ENCODE assay signal across 8 mouse cellular contexts in the genomic region with DNA sequence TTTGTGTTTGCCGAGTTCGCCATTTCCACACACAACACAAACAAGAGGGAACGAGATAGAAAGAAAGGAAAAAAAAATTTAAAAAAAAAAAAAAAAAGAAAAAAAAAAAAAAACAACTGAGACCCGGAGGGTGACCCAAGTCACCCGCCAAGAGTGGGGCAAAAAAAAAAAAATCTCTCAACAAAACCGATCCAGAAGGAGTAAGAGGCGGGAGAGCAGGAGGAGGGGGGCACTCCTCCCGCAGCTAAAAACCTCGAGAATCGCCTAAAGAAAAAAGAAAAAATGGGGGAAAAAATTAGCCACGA. TPM values are rescaled to one million over a fixed set of nuclear protein-coding genes. Genes with fewer than 3 reads are reported as not detected.
DNase-seq lines count a peak whose midpoint lies in the region; ATAC-seq and TF ChIP-seq lines count a peak whose summit lies in the region.

No protein-coding gene starts in this region.

- intact Hi-C loops in left cerebral cortex, postnatal 25 days (cut with DNase I): no loop called here

- H3K9me3 ChIP-seq in embryonic facial prominence, embryonic 10.5 days: no peaks in the 10 kb centered on the region

- H3ac ChIP-seq in myocyte (ENCODE audit: control insufficient read depth, insufficient read length): peak overlapping the region; percentile 86

- H3K36me3 ChIP-seq in embryonic facial prominence, embryonic 10.5 days (replicated peaks): peaks cover 20% of the 10 kb centered on the region
- H3K36me3 ChIP-seq in myocyte (ENCODE audit: control insufficient read depth, insufficient read depth): peaks cover 15% of the 10 kb centered on the region

- H3K79me2 ChIP-seq in myocyte (ENCODE audit: control insufficient read depth, insufficient read depth): peaks cover 19% of the 10 kb centered on the region

- 0% methylated on average over 11 of the region's 11 CpGs for WGBS in embryonic facial prominence, embryonic 10.5 days

- no peak for TF ChIP-seq CTCF in layer of hippocampus, adult 2 months (conservative IDR thresholded peaks at IDR 0.05)

- peak overlapping the region; percentile 95 for H3K4me3 ChIP-seq in layer of hippocampus, adult 2 months
- peak overlapping the region; percentile 91 for H3K4me3 ChIP-seq in embryonic facial prominence, embryonic 10.5 days
- peak overlapping the region; percentile 53 for H3K4me3 ChIP-seq in myocyte

- no peak overlapping the region for H3K4me2 ChIP-seq in myocyte (ENCODE audit: low read depth)

- DNase-seq in layer of hippocampus, adult 2 months (ENCODE audit: low spot score in 2 of 2): no peak
- DNase-seq in layer of hippocampus, postnatal 36 days: no peak
- no peak for DNase-seq in embryonic facial prominence, embryonic 10.5 days (ENCODE audit: low spot score)
- no peak for DNase-seq in urinary bladder, postnatal 36 days (ENCODE audit: low spot score in 2 of 2)
- DNase-seq in left cerebral cortex, postnatal 25 days (ENCODE audit: low spot score in 2 of 2): no peak
- no peak for DNase-seq in c-Kit-positive CD71-positive TER-119-positive erythroid progenitor cells, embryonic 14.5 days (ENCODE audit: low spot score)

- peaks cover 14% of the 10 kb centered on the region for H3K4me1 ChIP-seq in embryonic facial prominence, embryonic 10.5 days

- ATAC-seq in inflammation-experienced regulatory T-cells, adult 6 months: peak; percentile 14

- peak overlapping the region; percentile 99 for H3K27ac ChIP-seq in layer of hippocampus, adult 2 months
- peak overlapping the region; percentile 100 for H3K27ac ChIP-seq in embryonic facial prominence, embryonic 10.5 days (replicated peaks)

- TF ChIP-seq POLR2A in myocyte (IDR thresholded peaks at IDR 0.05; ENCODE audit: insufficient read length, low read depth): no peak

- H3K27me3 ChIP-seq in embryonic facial prominence, embryonic 10.5 days (replicated peaks; ENCODE audit: low read depth, poor library complexity, severe bottlenecking): no peaks in the 10 kb centered on the region
- no peaks in the 10 kb centered on the region for H3K27me3 ChIP-seq in myocyte (ENCODE audit: control insufficient read depth, insufficient read depth, insufficient read length)

TF ChIP-seq in myocyte, 11 proteins besides CTCF, POLR2A, EP300 and RAD21:
- TF ChIP-seq TCF12 (IDR thresholded peaks at IDR 0.05; ENCODE audit: insufficient read depth, poor library complexity, severe bottlenecking): no peak
- TF ChIP-seq MYOD1 (IDR thresholded peaks at IDR 0.05; ENCODE audit: control insufficient read depth in 1 of 3, insufficient read length in 2 of 3, low read depth in 2 of 3): no peak
- no peak for TF ChIP-seq MAX (IDR thresholded peaks at IDR 0.05; ENCODE audit: low read depth)
- no peak for TF ChIP-seq MYOG (IDR thresholded peaks at IDR 0.05; ENCODE audit: control insufficient read depth in 1 of 3, insufficient read depth in 1 of 3, insufficient read length in 2 of 3, low read depth in 2 of 3)
- TF ChIP-seq POLR2AphosphoS2 (IDR thresholded peaks at IDR 0.05; ENCODE audit: insufficient read length, low read depth): no peak
- TF ChIP-seq CEBPB (IDR thresholded peaks at IDR 0.05; ENCODE audit: insufficient read depth, poor library complexity, severe bottlenecking): no peak
- TF ChIP-seq E2F4 (IDR thresholded peaks at IDR 0.05; ENCODE audit: insufficient read depth): no peak
- no peak for TF ChIP-seq REST (IDR thresholded peaks at IDR 0.05; ENCODE audit: insufficient read depth, insufficient read length)
- no peak for TF ChIP-seq TCF3 (IDR thresholded peaks at IDR 0.05; ENCODE audit: insufficient read length, low read depth)
- no peak for TF ChIP-seq SRF (IDR thresholded peaks at IDR 0.05; ENCODE audit: control insufficient read depth, insufficient read length, low read depth)

RNA-seq across cellular contexts. Expression of a gene that starts 0.8 kb away (rescaled TPM):
- 10 to 100 TPM; 52.2 to 53.0 TPM for total RNA-seq in layer of hippocampus, adult 2 months (2021)
- total RNA-seq in layer of hippocampus, postnatal 36 days (2021): 10 to 100 TPM; 52.8 to 55.7 TPM
- polyA plus RNA-seq in embryonic facial prominence, embryonic 10.5 days (2016; fragmentation: Nextera tagmentation; extraction: Ambion mirVana): 67.7 and 70.1 TPM in 2 replicates
- 10 to 100 TPM; 69.7 to 92.8 (median 81.7) TPM for polyA plus RNA-seq in inflammation-experienced regulatory T-cells, adult 6 months (2017; shearing (Covaris generic))
- 5.8 TPM for polyA plus RNA-seq in myocyte (2012; fragmentation: generic; extraction: Trizol)
- 10 to 100 TPM; 51.5 to 51.8 TPM for total RNA-seq in left cerebral cortex, postnatal 25 days (2021)
